In genomic region chr1:64738661-64739082, GRCm38 (mm10) we compare ENCODE assay signal across 7 mouse cellular contexts. TPM values are rescaled to one million over a fixed set of nuclear protein-coding genes. Genes with fewer than 3 reads are reported as not detected.
A peak's percentile ranks its signal among the peaks of the same experiment; 100 is the strongest.
DNase-seq lines count a peak whose midpoint lies in the region; ATAC-seq and TF ChIP-seq lines count a peak whose summit lies in the region.

No protein-coding gene starts in this region.

- peaks cover 50% of the 10 kb centered on the region for H3K27me3 ChIP-seq in hindbrain, embryonic 15.5 days
- peaks cover 12% of the 10 kb centered on the region for H3K27me3 ChIP-seq in liver, embryonic 11.5 days (replicated peaks; ENCODE audit: control insufficient read depth, insufficient read depth, low read length)

- no peak overlapping the region for H3K9ac ChIP-seq in hindbrain, embryonic 15.5 days
- H3K9ac ChIP-seq in liver, embryonic 11.5 days (ENCODE audit: low read depth, low read length), result peak overlapping the region; percentile 78

- no peak overlapping the region for H3K27ac ChIP-seq in embryonic fibroblast, embryonic 13.5 days (ENCODE audit: insufficient read depth, low read length)
- no peak overlapping the region for H3K27ac ChIP-seq in hindbrain, embryonic 15.5 days (replicated peaks)
- peak overlapping the region; percentile 82 for H3K27ac ChIP-seq in liver, embryonic 11.5 days (ENCODE audit: low read depth, low read length)

- no peaks in the 10 kb centered on the region for H3K36me3 ChIP-seq in hindbrain, embryonic 15.5 days
- H3K36me3 ChIP-seq in liver, embryonic 11.5 days (ENCODE audit: control insufficient read depth, insufficient read depth, low read length), result 0 out of 2 replicates have a peak, but pooled peaks cover 2% of the 10 kb centered on the region

- 0 out of 2 replicates have a peak, but pooled peaks cover 6% of the 10 kb centered on the region for H3K4me1 ChIP-seq in embryonic fibroblast, embryonic 13.5 days (ENCODE audit: control insufficient read depth, insufficient read depth, low read length)
- H3K4me1 ChIP-seq in hindbrain, embryonic 15.5 days (replicated peaks), result peaks cover 44% of the 10 kb centered on the region
- peaks cover 25% of the 10 kb centered on the region for H3K4me1 ChIP-seq in liver, embryonic 11.5 days (replicated peaks; ENCODE audit: control insufficient read depth, insufficient read depth, low read length)

- peak overlapping the region; percentile 96 for H3K4me2 ChIP-seq in hindbrain, embryonic 15.5 days
- H3K4me2 ChIP-seq in liver, embryonic 11.5 days, result peak overlapping the region; percentile 100

- no peaks in the 10 kb centered on the region for H3K9me3 ChIP-seq in hindbrain, embryonic 15.5 days
- no peaks in the 10 kb centered on the region for H3K9me3 ChIP-seq in liver, embryonic 11.5 days (ENCODE audit: control insufficient read depth, low read length)

- DNase-seq in R1 (ENCODE audit: low read depth, low spot score), result peak; percentile 86
- DNase-seq in liver, embryonic 11.5 days (ENCODE audit: low spot score), result peak; percentile 69
- peak; percentile 27 to 43 for DNase-seq in natural killer cell, adult 2 months (ENCODE audit: low spot score in 2 of 2)
- DNase-seq in right cerebral cortex, postnatal 10 days (ENCODE audit: low spot score in 2 of 2), result no peak

- TF ChIP-seq POLR2A in embryonic fibroblast, embryonic 13.5 days (IDR thresholded peaks at IDR 0.05; ENCODE audit: low read depth, low read length), result no peak

- H3K4me3 ChIP-seq in embryonic fibroblast, embryonic 13.5 days (ENCODE audit: insufficient read depth, low read length), result peak overlapping the region; percentile 47
- H3K4me3 ChIP-seq in hindbrain, embryonic 15.5 days, result peak overlapping the region; percentile 62
- peak overlapping the region; percentile 65 for H3K4me3 ChIP-seq in liver, embryonic 11.5 days (ENCODE audit: low read depth, low read length)

- peak; percentile 12; the same call in 1 of the 2 replicates for TF ChIP-seq CTCF in embryonic fibroblast, embryonic 13.5 days (IDR thresholded peaks at IDR 0.05; ENCODE audit: borderline replicate concordance, insufficient read depth, low read length)

- 0% methylated on average over 14 of the region's 14 CpGs for WGBS in hindbrain, embryonic 15.5 days
- WGBS in liver, embryonic 11.5 days, result under 1% methylated on average over 14 of the region's 14 CpGs

- ATAC-seq in CD4-positive, CD25-positive, alpha-beta regulatory T cell, adult 4 months, result peak; percentile 26
- no peak for ATAC-seq in hindbrain, embryonic 15.5 days (ENCODE audit: low FRiP score, low read depth)
- peak; percentile 24 for ATAC-seq in liver, embryonic 11.5 days (replicated peaks; ENCODE audit: low FRiP score)

RNA-seq across cellular contexts. Expression of gene Fzd5, which starts 1.1 kb away (rescaled TPM):
- under 1 TPM; 0.19 to 0.63 TPM for polyA plus RNA-seq in CD4-positive, CD25-positive, alpha-beta regulatory T cell, adult 4 months (2017; shearing (Covaris generic))
- 8.3 and 9.1 TPM in 2 replicates for polyA plus RNA-seq in embryonic fibroblast, embryonic 13.5 days (2011; ENCODE audit: insufficient read length, low read depth, missing spikeins)
- polyA plus RNA-seq in hindbrain, embryonic 15.5 days (2015; fragmentation: Nextera tagmentation; extraction: Ambion mirVana), result 0.14 and 0.21 TPM in 2 replicates
- 2.2 and 2.7 TPM in 2 replicates for polyA plus RNA-seq in liver, embryonic 11.5 days (2014; fragmentation: Nextera tagmentation; extraction: Ambion mirVana)

RNA-seq across cellular contexts. Expression of gene Ccnyl1, which starts 48.4 kb away (rescaled TPM):
- polyA plus RNA-seq in CD4-positive, CD25-positive, alpha-beta regulatory T cell, adult 4 months (2017; shearing (Covaris generic)), result under 1 TPM; 0.61 to 0.90 TPM
- 67.5 and 92.0 TPM in 2 replicates for polyA plus RNA-seq in embryonic fibroblast, embryonic 13.5 days (2011; ENCODE audit: insufficient read length, low read depth, missing spikeins)
- 4.2 and 5.2 TPM in 2 replicates for polyA plus RNA-seq in hindbrain, embryonic 15.5 days (2015; fragmentation: Nextera tagmentation; extraction: Ambion mirVana)
- 3.4 and 4.7 TPM in 2 replicates for polyA plus RNA-seq in liver, embryonic 11.5 days (2014; fragmentation: Nextera tagmentation; extraction: Ambion mirVana)

Comparison
In these comparisons a context has a peak if more than half of its experiments do, and no peak if none do; other contexts are left out.
1. DNase-seq: peak in R1 (single experiment), liver, embryonic 11.5 days (single experiment) and natural killer cell, adult 2 months (2 of 2); none in right cerebral cortex, postnatal 10 days (0 of 2).
2. RNA of gene Ccnyl1, which starts 48.4 kb away (polyA plus RNA-seq): 67.5 to 92.0 TPM in embryonic fibroblast, embryonic 13.5 days; 3.4 to 4.7 TPM in liver, embryonic 11.5 days, 4.2 to 5.2 TPM in hindbrain, embryonic 15.5 days and 0.61 to 0.90 TPM in CD4-positive, CD25-positive, alpha-beta regulatory T cell, adult 4 months; every median in the first group is over 10 times any median in the second.
3. Peak in every context shown above with its lines, with median percentiles within 50 percentile points of each other: H3K4me3 ChIP-seq.